Mouse (Mus musculus): ENCODE results near the gene Slc2a4. TPM values are rescaled to one million over a fixed set of nuclear protein-coding genes. Genes with fewer than 3 reads are reported as not detected.
A peak's percentile ranks its signal among the peaks of the same experiment; 100 is the strongest.

Gene Slc2a4
- polyA plus RNA-seq, 1 experiment from 2014 or later = 4.4 TPM

- H3K36me3 ChIP-seq = peaks cover 62% of the 10 kb centered on the region
- H3K9me3 ChIP-seq = no peaks in the 10 kb centered on the region
- no peak overlapping the region for H3K27ac ChIP-seq
- no peak overlapping the region for H3K4me3 ChIP-seq (replicated peaks)
- H3K9ac ChIP-seq (replicated peaks) = no peak overlapping the region
- peaks cover 24% of the 10 kb centered on the region for H3K4me1 ChIP-seq (replicated peaks)
- H3K27me3 ChIP-seq = no peaks in the 10 kb centered on the region
- no peak overlapping the region for H3K4me2 ChIP-seq (replicated peaks)
- 96% methylated on average over 9 of the region's 9 CpGs for WGBS
- ATAC-seq = no peak
These were observed 43.7 kb downstream of the Slc2a4 start for GRCm38 (mm10) chr11:69904311-69904710.

DNA sequence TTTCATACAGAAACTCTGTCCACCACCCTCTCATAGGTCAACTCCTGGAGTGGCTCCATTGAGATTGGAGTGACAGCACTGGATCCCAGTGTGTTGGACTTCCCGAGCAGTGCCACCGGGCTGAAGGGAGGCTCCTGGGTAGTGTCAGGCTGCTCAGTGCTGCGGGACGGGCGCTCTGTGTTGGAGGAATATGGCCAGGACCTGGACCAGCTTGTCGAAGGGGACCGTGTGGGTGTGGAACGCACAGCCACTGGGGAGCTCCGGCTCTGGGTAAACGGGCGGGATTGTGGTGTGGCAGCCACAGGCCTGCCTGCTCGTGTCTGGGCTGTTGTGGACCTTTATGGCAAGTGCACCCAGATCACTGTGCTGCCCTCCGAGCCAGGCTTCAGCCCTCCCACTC is 45.0 kb downstream of the Slc2a4 start:
- 88% methylated on average over 13 of the region's 13 CpGs for WGBS
- H3K4me3 ChIP-seq (replicated peaks) = peak overlapping the region; percentile 91
- H3K4me1 ChIP-seq (replicated peaks) = peaks cover 37% of the 10 kb centered on the region
- H3K27me3 ChIP-seq = no peaks in the 10 kb centered on the region
- H3K36me3 ChIP-seq = peaks cover 49% of the 10 kb centered on the region
- H3K9ac ChIP-seq (replicated peaks) = peak overlapping the region; percentile 97; the same call in 1 of the 2 replicates
- H3K9me3 ChIP-seq = no peaks in the 10 kb centered on the region
- no peak overlapping the region; the same call in 1 of the 2 replicates for H3K27ac ChIP-seq
- H3K4me2 ChIP-seq (replicated peaks) = peak overlapping the region; percentile 95
- ATAC-seq = no peak

- H3K4me3 ChIP-seq (replicated peaks) = peak overlapping the region; percentile 91
- H3K9ac ChIP-seq (replicated peaks) = peak overlapping the region; percentile 97
- WGBS = under 1% methylated on average over 39 of the region's 39 CpGs
- H3K4me1 ChIP-seq (replicated peaks) = peaks cover 38% of the 10 kb centered on the region
- no peak; the same call in 1 of the 2 replicates for ATAC-seq
- H3K9me3 ChIP-seq = no peaks in the 10 kb centered on the region
- peak overlapping the region; percentile 95 for H3K4me2 ChIP-seq (replicated peaks)
- H3K27me3 ChIP-seq = no peaks in the 10 kb centered on the region
- peaks cover 39% of the 10 kb centered on the region for H3K36me3 ChIP-seq
- peak overlapping the region; percentile 98 for H3K27ac ChIP-seq
These were observed 46.0 kb downstream of the Slc2a4 start for GRCm38 (mm10) chr11:69901993-69902392.

DNA sequence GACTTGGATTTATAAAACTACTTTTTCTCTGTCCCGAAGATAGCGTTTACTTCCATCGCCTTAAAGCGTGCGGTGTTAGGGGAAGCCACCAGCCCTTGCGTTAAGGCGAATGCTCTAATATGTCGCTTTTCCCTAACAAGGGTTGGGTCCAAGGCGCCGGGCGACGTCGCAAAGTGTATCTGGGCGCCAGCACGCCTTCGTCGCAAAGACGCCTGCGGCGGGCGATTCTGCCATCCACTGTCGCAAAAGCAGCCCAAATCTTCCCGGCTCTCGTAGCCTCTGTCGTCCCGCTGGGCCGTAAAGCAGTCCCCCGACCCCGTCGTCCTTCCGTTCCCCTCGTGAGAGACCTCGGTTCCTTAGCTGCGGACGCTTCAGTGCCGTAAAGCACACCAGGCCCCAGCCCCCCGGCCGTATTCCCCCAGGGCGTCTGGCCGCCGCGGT is 46.6 kb downstream of the Slc2a4 start:
- H3K4me1 ChIP-seq (replicated peaks) = peaks cover 38% of the 10 kb centered on the region
- no peaks in the 10 kb centered on the region for H3K27me3 ChIP-seq
- peak overlapping the region; percentile 97 for H3K9ac ChIP-seq (replicated peaks)
- H3K4me2 ChIP-seq (replicated peaks) = peak overlapping the region; percentile 95
- no peaks in the 10 kb centered on the region for H3K9me3 ChIP-seq
- peak overlapping the region; percentile 98 for H3K27ac ChIP-seq
- peak overlapping the region; percentile 91 for H3K4me3 ChIP-seq (replicated peaks)
- peaks cover 33% of the 10 kb centered on the region for H3K36me3 ChIP-seq
- peak; percentile 75 for ATAC-seq
- under 1% methylated on average over 42 of the region's 42 CpGs for WGBS

GRCm38 (mm10) chr11:69900471-69901405 is 47.2 kb downstream of the Slc2a4 start, which contains the start of the genes 2810408A11Rik and Neurl4:
TSS of gene 2810408A11Rik (minus strand) at chr11:69900987.
TSS of gene Neurl4 (plus strand) at chr11:69901072.
- H3K4me3 ChIP-seq (replicated peaks) = peak within 1 kb of the TSS; percentile 91
- H3K9ac ChIP-seq (replicated peaks) = peak within 1 kb of the TSS; percentile 97
- H3K4me1 ChIP-seq (replicated peaks) = peaks cover 38% of the 10 kb centered on the region
- H3K36me3 ChIP-seq = peaks cover 26% of the 10 kb centered on the region
- ATAC-seq = peak; percentile 95
- no peaks in the 10 kb centered on the region for H3K27me3 ChIP-seq
- no peaks in the 10 kb centered on the region for H3K9me3 ChIP-seq
- peak within 1 kb of the TSS; percentile 98 for H3K27ac ChIP-seq
- under 1% methylated on average over 38 of the region's 38 CpGs for WGBS
- H3K4me2 ChIP-seq (replicated peaks) = peak within 1 kb of the TSS; percentile 95

GRCm38 (mm10) chr11:69899870-69900269 is 48.1 kb downstream of the Slc2a4 start:
- H3K4me3 ChIP-seq (replicated peaks) = peak overlapping the region; percentile 91
- H3K36me3 ChIP-seq = peaks cover 18% of the 10 kb centered on the region
- peaks cover 38% of the 10 kb centered on the region for H3K4me1 ChIP-seq (replicated peaks)
- 24% methylated on average over 4 of the region's 4 CpGs for WGBS
- ATAC-seq = no peak
- no peaks in the 10 kb centered on the region for H3K27me3 ChIP-seq
- peak overlapping the region; percentile 95 for H3K4me2 ChIP-seq (replicated peaks)
- peak overlapping the region; percentile 97 for H3K9ac ChIP-seq (replicated peaks)
- H3K27ac ChIP-seq = 0 out of 2 replicates have a peak overlapping the region, but pooled peaks have one; percentile 98
- no peaks in the 10 kb centered on the region for H3K9me3 ChIP-seq

- ATAC-seq = no peak
- Histone ChIP-seq H3K4me1 (replicated peaks) (peaks cover 21% of the 10 kb centered on the region), H3K27me3 (no peaks in the 10 kb centered on the region), H3K36me3 (no peaks in the 10 kb centered on the region), H3K27ac (no peak within 1 kb of the TSS), H3K9me3 (no peaks in the 10 kb centered on the region), H3K9ac (replicated peaks) (no peak within 1 kb of the TSS), H3K4me3 (replicated peaks) (no peak within 1 kb of the TSS), H3K4me2 (replicated peaks) (no peak within 1 kb of the TSS)
- WGBS = 76% methylated on average over 4 of the region's 4 CpGs
These were observed 52.7 kb downstream of the Slc2a4 start, which contains the start of gene Acap1 for GRCm38 (mm10) chr11:69895291-69895690. TSS of gene Acap1 (minus strand) at chr11:69895539.

- peaks cover 18% of the 10 kb centered on the region for H3K4me1 ChIP-seq (replicated peaks)
- H3K36me3 ChIP-seq = no peaks in the 10 kb centered on the region
- WGBS = 85% methylated on average over 5 of the region's 5 CpGs
These were observed 53.3 kb downstream of the Slc2a4 start for GRCm38 (mm10) chr11:69894671-69895070.

More at GRCm38 (mm10) chr11:69894671-69895070, 53.3 kb downstream of the Slc2a4 start:
- no peaks in the 10 kb centered on the region for H3K9me3 ChIP-seq
- no peaks in the 10 kb centered on the region for H3K27me3 ChIP-seq
- H3K27ac ChIP-seq = no peak overlapping the region
- H3K9ac ChIP-seq (replicated peaks) = no peak overlapping the region
- no peak overlapping the region for H3K4me2 ChIP-seq (replicated peaks)
- H3K4me3 ChIP-seq (replicated peaks) = no peak overlapping the region
- ATAC-seq = no peak

Small RNA genes lying within 50 kb of the gene (microRNA-seq; reads per million reads assigned to microRNA genes)
- not detected for gene Gm44349

Other genes starting within 250 kb of the Slc2a4 start
- 22.7 and 24.9 TPM in 2 replicates for gene Polr2a, start 189.6 kb downstream of the Slc2a4 start, polyA plus RNA-seq (2015; fragmentation: Nextera tagmentation; extraction: Ambion mirVana)
- gene Slc35g3, start 186.2 kb downstream of the Slc2a4 start, polyA plus RNA-seq (2015; fragmentation: Nextera tagmentation; extraction: Ambion mirVana) = 0.31 TPM in 1 of 2 replicates, not detected in the other
- 2.9 and 3.2 TPM in 2 replicates for gene Zbtb4, start 182.3 kb downstream of the Slc2a4 start, polyA plus RNA-seq (2015; fragmentation: Nextera tagmentation; extraction: Ambion mirVana)
- gene Chrnb1, start 152.2 kb downstream of the Slc2a4 start, polyA plus RNA-seq (2015; fragmentation: Nextera tagmentation; extraction: Ambion mirVana) = 0.83 and 0.85 TPM in 2 replicates
- gene Fgf11, start 146.3 kb downstream of the Slc2a4 start, polyA plus RNA-seq (2015; fragmentation: Nextera tagmentation; extraction: Ambion mirVana) = 3.4 and 4.4 TPM in 2 replicates
- gene Tmem102, start 142.6 kb downstream of the Slc2a4 start, polyA plus RNA-seq (2015; fragmentation: Nextera tagmentation; extraction: Ambion mirVana) = 0.44 and 0.52 TPM in 2 replicates
- not detected in 2 replicates for gene Gm39566, start 132.9 kb downstream of the Slc2a4 start, polyA plus RNA-seq (2015; fragmentation: Nextera tagmentation; extraction: Ambion mirVana)
- not detected in 2 replicates for gene Spem2, start 129.7 kb downstream of the Slc2a4 start, polyA plus RNA-seq (2015; fragmentation: Nextera tagmentation; extraction: Ambion mirVana)
- 0.51 and 0.64 TPM in 2 replicates for gene Spem1, start 126.0 kb downstream of the Slc2a4 start, polyA plus RNA-seq (2015; fragmentation: Nextera tagmentation; extraction: Ambion mirVana)
- gene Nlgn2, start 110.4 kb downstream of the Slc2a4 start, polyA plus RNA-seq (2015; fragmentation: Nextera tagmentation; extraction: Ambion mirVana) = 20.5 and 21.3 TPM in 2 replicates
- gene Tmem256, start 109.7 kb downstream of the Slc2a4 start, polyA plus RNA-seq (2015; fragmentation: Nextera tagmentation; extraction: Ambion mirVana) = 329 and 331 TPM in 2 replicates
- gene Plscr3, start 101.8 kb downstream of the Slc2a4 start, polyA plus RNA-seq (2015; fragmentation: Nextera tagmentation; extraction: Ambion mirVana) = 55.0 and 56.3 TPM in 2 replicates
- gene Tnk1, start 89.5 kb downstream of the Slc2a4 start, polyA plus RNA-seq (2015; fragmentation: Nextera tagmentation; extraction: Ambion mirVana) = 0.27 and 0.31 TPM in 2 replicates
- gene Tmem95, start 70.2 kb downstream of the Slc2a4 start, polyA plus RNA-seq (2015; fragmentation: Nextera tagmentation; extraction: Ambion mirVana) = not detected in 2 replicates
- 1.3 and 1.7 TPM in 2 replicates for gene Kctd11, start 66.8 kb downstream of the Slc2a4 start, polyA plus RNA-seq (2015; fragmentation: Nextera tagmentation; extraction: Ambion mirVana)
- 0.37 and 0.48 TPM in 2 replicates for gene Acap1, start 52.6 kb downstream of the Slc2a4 start, polyA plus RNA-seq (2015; fragmentation: Nextera tagmentation; extraction: Ambion mirVana)
- 16.1 and 17.1 TPM in 2 replicates for gene 2810408A11Rik, start 47.2 kb downstream of the Slc2a4 start, polyA plus RNA-seq (2015; fragmentation: Nextera tagmentation; extraction: Ambion mirVana)
- 18.6 and 19.8 TPM in 2 replicates for gene Neurl4, start 47.1 kb downstream of the Slc2a4 start, polyA plus RNA-seq (2015; fragmentation: Nextera tagmentation; extraction: Ambion mirVana)
- gene Gps2, start 34.3 kb downstream of the Slc2a4 start, polyA plus RNA-seq (2015; fragmentation: Nextera tagmentation; extraction: Ambion mirVana) = 81.9 and 87.0 TPM in 2 replicates
- 1,160 and 1,188 TPM in 2 replicates for gene Eif5a, start 26.2 kb downstream of the Slc2a4 start, polyA plus RNA-seq (2015; fragmentation: Nextera tagmentation; extraction: Ambion mirVana)
- 3.9 and 4.2 TPM in 2 replicates for gene Ybx2, start 12.4 kb downstream of the Slc2a4 start, polyA plus RNA-seq (2015; fragmentation: Nextera tagmentation; extraction: Ambion mirVana)
- gene Cldn7, start 16.6 kb upstream of the Slc2a4 start, polyA plus RNA-seq (2015; fragmentation: Nextera tagmentation; extraction: Ambion mirVana) = 0.32 and 1.1 TPM in 2 replicates
- gene Ctdnep1, start 33.0 kb upstream of the Slc2a4 start, polyA plus RNA-seq (2015; fragmentation: Nextera tagmentation; extraction: Ambion mirVana) = 22.9 and 23.8 TPM in 2 replicates
- gene Elp5, start 34.3 kb upstream of the Slc2a4 start, polyA plus RNA-seq (2015; fragmentation: Nextera tagmentation; extraction: Ambion mirVana) = 156 and 158 TPM in 2 replicates
- gene Gabarap, start 43.0 kb upstream of the Slc2a4 start, polyA plus RNA-seq (2015; fragmentation: Nextera tagmentation; extraction: Ambion mirVana) = 611 and 625 TPM in 2 replicates
- 74.2 and 82.2 TPM in 2 replicates for gene Phf23, start 47.6 kb upstream of the Slc2a4 start, polyA plus RNA-seq (2015; fragmentation: Nextera tagmentation; extraction: Ambion mirVana)
- 27.6 and 35.4 TPM in 2 replicates for gene Dvl2, start 52.4 kb upstream of the Slc2a4 start, polyA plus RNA-seq (2015; fragmentation: Nextera tagmentation; extraction: Ambion mirVana)
- 48.4 and 51.7 TPM in 2 replicates for gene Acadvl, start 67.2 kb upstream of the Slc2a4 start, polyA plus RNA-seq (2015; fragmentation: Nextera tagmentation; extraction: Ambion mirVana)
- 34.9 and 37.2 TPM in 2 replicates for gene Dlg4, start 68.8 kb upstream of the Slc2a4 start, polyA plus RNA-seq (2015; fragmentation: Nextera tagmentation; extraction: Ambion mirVana)
- 0.97 and 1.1 TPM in 2 replicates for gene Asgr1, start 105.9 kb upstream of the Slc2a4 start, polyA plus RNA-seq (2015; fragmentation: Nextera tagmentation; extraction: Ambion mirVana)
- gene Asgr2, start 144.5 kb upstream of the Slc2a4 start, polyA plus RNA-seq (2015; fragmentation: Nextera tagmentation; extraction: Ambion mirVana) = not detected in 2 replicates
- gene Mgl2, start 182.1 kb upstream of the Slc2a4 start, polyA plus RNA-seq (2015; fragmentation: Nextera tagmentation; extraction: Ambion mirVana) = 0.39 and 0.66 TPM in 2 replicates
- 0.59 TPM in 2 replicates for gene Clec10a, start 208.0 kb upstream of the Slc2a4 start, polyA plus RNA-seq (2015; fragmentation: Nextera tagmentation; extraction: Ambion mirVana)

All from midbrain, embryonic 13.5 days (tissue).